Mouse (Mus musculus) CD4-positive helper T cell, adult 2 months (primary cell): ENCODE measurements around the gene Cyb5r4.
"Not testable (repeated sequence)": the region's sequence is repeated elsewhere in the genome, so short reads cannot be mapped to it uniquely, and the experiment has no call there.

ENCODE experiments used
- DNase-seq: peaks from one replicate; pipeline ENCODE4 v3.0.0-alpha.2; 2012; ENCODE audit warnings: low read depth, missing footprints, low spot score

Gene Cyb5r4

GRCm38 (mm10) chr9:87021778-87022523 lies at the start of gene Cyb5r4:
TSS of gene Cyb5r4 (plus strand) at chr9:87022014.
- DNase-seq, result peak; percentile 97

- DNase-seq, result not testable (repeated sequence)
These were observed 49.3 kb upstream of the Cyb5r4 start for GRCm38 (mm10) chr9:86972471-86972870.

DNA sequence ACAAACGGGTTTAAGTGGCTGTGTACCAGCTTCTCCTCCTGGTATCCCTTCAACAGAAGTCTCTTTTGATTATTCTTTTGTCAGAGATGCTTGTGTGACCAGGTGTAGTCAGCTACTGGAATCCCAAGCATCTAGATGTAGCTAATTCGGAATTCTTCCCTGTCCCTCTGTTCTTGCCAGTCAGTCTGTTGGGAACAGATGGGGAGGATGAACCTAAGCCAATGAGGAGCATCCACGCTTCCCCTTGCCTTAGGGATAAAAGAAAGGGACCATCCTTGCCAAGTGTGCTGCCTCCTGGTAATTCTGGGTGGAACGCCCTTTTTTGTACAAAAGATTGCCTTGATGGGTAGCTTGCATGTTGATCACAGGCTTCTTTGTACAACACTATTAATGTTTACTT lies 48.3 kb upstream of the Cyb5r4 start:
- DNase-seq, result no peak

GRCm38 (mm10) chr9:86976896-86977295 lies 44.9 kb upstream of the Cyb5r4 start:
- no peak for DNase-seq

DNA sequence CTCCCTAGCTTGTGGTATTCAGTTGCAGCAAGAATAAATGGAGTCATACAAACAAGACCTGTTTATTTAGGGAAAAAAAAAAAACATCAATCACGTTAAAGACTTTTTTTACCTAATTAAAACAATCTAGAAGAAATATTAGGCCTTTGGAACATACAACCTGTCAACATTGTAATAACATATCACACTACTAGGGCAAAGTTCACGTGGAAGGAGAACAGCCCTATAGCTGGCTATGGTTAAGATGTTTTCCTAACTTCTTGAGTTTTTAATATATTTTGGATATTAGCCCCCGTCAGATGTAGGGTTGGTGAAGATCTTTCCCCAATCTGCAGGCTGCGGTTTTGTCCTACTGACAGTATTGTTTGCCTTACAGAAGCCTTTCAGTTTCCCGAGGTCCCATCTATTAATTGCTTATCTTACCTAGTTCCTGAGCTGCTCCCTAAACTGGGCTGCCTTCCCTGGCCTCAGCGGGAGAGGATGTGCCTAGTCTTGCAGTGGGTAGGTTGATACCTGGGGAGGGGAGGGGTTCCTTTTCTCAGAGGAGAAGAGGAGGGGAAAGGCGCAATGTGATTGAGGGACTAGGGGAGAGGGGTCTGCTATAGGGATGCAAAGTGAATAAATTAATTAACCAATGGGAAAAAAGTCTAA lies 43.4 kb upstream of the Cyb5r4 start:
- DNase-seq, result no peak

DNA sequence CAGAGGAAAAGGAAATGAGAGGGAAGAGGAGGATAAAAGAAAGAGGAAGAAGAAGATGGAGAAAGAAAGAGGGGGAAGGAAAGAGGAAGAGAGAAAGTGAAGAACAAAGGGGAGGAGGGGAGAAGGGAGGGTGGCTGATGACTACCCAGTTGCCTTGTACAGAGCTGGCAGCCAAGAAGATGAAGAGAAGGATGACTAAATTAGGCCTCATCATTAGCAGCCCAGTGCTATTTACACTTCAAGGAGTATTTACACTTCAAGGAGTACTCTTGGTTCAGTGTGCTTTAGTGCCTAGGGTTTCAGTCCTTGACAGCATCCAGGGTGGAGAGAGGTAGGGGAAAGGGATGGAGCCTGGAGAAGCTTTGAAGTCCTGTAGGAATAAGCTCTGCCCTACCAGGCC lies 41.8 kb upstream of the Cyb5r4 start:
- no peak for DNase-seq

DNA sequence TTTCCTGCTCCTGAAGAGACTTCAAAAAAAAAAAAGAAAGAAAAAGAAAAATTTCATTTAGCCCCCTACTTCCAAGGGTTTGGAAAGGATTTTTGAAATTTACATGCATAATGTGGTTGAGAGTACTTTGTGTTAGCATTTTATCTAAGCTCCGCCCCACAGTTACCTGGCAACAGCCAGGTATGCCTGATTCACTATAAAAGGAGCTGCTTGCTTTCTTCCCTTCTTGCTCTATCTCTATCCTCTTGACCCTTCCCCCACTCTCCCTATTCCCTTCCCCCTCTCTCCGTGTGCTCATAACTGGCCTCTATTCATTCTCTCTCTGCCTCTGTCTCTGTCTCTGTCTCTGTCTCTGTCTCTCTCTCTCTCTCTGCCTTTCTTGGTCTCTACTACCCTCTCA lies 40.9 kb upstream of the Cyb5r4 start:
- DNase-seq, result no peak

DNA sequence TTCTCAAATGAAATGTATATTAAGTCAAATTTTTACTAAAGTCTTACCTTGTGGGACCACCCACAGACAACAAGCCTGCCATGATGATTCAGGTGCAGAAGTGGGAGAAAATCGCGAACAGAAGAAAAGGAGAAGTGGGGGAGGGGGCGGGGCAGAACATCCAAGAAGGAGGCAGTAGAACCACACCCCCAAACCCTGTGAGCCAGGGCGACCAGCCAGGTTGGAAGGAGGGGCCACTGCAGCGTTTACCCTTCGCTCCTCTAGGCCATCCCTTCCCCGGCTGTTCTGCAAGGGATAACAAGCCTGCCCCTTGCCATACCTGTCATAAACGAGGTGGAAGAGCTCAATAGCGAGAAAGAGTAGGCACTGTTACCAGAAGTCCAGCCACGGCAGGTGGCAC lies 40.3 kb upstream of the Cyb5r4 start:
- DNase-seq, result no peak

GRCm38 (mm10) chr9:86984583-86984982 lies 37.2 kb upstream of the Cyb5r4 start:
- no peak for DNase-seq

DNA sequence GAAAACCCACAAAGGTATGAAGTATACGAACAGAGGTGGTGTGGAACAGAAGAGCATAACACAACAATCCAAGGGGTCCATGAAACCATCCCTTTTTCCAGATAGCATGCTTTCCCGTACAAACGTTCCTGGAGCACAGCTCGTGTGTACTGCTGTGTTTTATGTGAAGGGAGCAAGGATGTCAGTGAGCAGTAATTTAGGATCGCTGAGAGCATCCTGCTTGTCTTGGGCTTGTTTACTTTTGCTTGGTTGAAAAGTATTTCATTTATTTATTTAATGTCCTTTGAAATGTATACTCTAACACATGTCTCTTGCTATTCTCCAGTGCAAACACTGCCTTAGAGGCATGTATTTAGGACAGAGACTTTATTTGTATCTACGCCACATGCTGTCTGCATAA lies 36.7 kb upstream of the Cyb5r4 start:
- DNase-seq, result no peak

GRCm38 (mm10) chr9:86986703-86987296 lies 35.0 kb upstream of the Cyb5r4 start:
- no peak for DNase-seq

DNA sequence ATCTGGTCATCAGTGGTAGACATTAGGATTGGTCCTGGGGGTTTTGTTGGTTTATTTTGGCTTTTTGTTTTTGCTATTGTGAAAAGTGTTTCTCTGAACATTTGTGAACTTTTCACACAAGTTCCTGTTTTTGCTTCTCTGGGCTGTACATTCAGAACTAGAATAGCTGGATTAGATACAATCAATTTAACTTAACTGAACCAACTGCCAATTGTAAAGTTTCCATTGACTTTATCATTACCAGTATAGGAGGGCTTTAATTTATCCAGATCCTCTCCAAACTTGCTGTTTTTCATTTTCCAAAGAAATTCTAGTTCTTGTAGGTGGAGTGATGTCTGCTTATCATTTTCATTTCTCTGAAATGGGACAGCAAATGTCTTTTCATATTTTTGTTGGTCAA lies 32.0 kb upstream of the Cyb5r4 start:
- no peak for DNase-seq

DNA sequence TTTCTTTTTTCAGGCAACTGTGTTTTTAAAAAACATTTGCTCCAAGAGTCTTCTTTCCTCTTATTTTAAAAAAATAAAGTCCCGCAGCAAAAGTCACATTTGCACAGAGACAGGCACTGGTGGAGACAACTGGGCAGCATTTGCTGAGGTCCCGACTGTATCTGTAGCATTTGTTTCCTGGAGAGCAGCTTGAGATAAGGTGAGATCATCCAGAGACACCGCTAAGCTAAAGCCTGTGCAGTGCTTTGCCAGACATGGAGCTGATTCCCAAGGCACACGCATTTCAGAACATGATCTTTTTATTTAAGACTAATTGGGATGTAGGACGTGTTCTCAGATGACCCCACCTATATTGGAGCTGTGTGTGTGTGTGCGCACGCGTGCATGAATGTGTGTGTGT lies 30.1 kb upstream of the Cyb5r4 start:
- DNase-seq, result no peak

GRCm38 (mm10) chr9:86997046-86997691 lies 24.6 kb upstream of the Cyb5r4 start:
- no peak for DNase-seq

DNA sequence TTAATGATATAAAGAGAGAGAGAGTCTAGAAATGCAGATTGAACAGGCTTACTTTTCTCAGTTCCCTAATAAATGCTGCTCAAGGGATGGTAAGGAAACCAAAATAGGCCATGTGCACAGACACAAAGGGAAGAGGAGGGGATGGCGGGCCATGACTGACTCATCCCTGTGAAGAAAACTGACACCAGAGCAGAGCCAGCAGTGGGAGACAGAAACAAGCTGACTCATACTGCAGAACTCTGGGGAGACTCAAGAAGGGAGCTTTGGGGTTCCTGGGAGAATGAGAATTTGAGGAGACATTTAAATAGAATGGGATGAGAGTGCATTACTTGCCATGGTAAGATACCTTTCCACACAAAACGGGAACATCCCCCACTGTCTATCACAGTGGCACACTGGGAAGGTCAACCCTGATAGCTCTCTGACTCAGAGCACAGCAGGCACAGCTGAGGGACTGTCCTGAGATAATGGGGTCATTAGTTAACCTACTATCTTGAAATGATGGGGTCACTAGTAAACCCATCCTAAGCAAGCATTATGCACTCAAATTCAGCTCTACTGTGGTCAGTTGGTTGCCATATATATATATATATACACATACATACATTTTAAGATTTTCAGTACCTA lies 21.7 kb upstream of the Cyb5r4 start:
- no peak for DNase-seq

DNA sequence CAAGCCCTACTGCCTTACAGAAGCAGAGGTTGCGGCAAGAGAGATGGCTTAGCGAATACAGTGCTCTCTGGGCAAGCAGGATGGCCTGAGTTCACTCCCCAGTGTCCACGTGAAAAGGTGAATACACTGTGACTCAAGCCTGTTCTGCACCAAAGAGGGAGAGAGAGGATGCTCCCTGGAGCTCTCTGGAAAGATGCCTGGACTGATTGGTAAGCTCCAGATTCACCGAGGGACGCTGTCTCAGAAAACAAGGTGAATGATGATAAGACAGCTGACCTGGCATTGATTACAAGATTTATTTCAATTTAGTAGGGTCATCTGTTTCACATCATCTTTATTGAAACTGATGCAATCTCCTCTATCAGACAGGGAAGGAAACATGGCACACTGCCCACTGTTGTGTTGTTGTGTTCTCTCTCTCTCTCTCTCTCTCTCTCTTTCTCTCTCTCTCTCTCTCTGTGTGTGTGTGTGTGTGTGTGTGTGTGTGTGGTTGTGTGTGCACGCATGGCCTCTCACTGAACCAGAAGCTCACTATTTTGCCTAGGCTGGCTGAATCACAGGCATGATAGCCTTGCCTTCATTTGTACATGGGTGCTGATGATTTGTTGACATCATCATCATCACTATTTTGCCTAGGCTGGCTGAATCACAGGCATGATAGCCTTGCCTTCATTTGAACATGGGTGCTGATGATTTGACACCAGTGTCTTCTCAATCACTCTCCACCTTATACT lies 16.9 kb upstream of the Cyb5r4 start:
- no peak for DNase-seq

DNA sequence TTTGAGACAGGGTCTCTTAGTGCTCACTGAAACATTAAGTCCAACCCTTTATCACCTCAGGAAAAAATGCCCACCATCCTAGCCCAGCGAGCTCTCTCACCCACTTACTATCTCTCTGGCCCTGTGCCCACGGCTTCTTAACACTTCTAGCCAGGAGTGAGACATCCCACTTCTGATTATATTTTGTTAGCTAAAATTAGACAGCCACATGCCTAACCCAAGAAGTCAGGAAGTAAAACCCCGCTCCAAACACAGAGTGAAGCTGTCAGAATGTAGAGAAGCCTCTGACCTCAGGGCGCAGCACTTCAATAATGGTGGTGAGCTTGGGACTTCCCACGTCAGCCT lies 16.4 kb upstream of the Cyb5r4 start:
- DNase-seq, result no peak

- DNase-seq, result no peak
These were observed 13.3 kb upstream of the Cyb5r4 start for GRCm38 (mm10) chr9:87008507-87008906.

DNA sequence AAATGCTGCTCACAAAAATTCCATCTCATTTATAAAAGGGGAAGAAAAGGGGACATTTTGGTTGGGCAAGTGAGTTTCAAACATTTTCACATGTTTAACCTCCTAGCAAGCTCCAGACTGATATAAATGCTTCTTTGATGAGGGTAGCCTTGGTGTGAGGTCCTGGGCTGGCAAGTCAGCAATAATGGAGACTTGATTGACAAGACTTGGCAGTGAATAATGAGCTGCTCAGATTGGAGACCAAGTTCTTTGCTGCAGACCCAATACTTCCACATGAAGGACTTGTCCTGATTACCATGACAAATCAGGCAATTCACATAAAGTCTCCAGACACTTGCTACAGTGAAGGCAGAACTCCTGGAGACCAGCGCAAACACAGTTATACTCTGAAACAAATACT lies 12.9 kb upstream of the Cyb5r4 start:
- no peak for DNase-seq

- DNase-seq, result no peak
These were observed 6.4 kb upstream of the Cyb5r4 start, which contains the start of gene Ripply2 for GRCm38 (mm10) chr9:87015288-87015937. TSS of gene Ripply2 (plus strand) at chr9:87015537.

- no peak for DNase-seq
These were observed 5.9 kb upstream of the Cyb5r4 start for GRCm38 (mm10) chr9:87015938-87016294.
